Mouse (Mus musculus): ENCODE results near the gene Rpl11. TPM values are rescaled to one million over a fixed set of nuclear protein-coding genes. Genes with fewer than 3 reads are reported as not detected.

The Rpl11 gene
- 1,743 TPM for polyA plus RNA-seq (2015; fragmentation: Illumina TruSeq; extraction: RNeasy Lipid Tissue Mini Kit (QIAGEN cat#74804); ENCODE audit: insufficient read depth, low replicate concordance)

GRCm38 (mm10) chr4:136053247-136053596, at the start of gene Rpl11:
Gene Rpl11, minus strand, starts transcription at chr4:136053428.

GRCm38 (mm10) chr4:136021549-136022047, 31.6 kb downstream of the Rpl11 start, which contains the start of gene Eloa:
Gene Eloa, minus strand, starts transcription at chr4:136021763.

GRCm38 (mm10) chr4:135986943-135987710, 66.1 kb downstream of the Rpl11 start, which contains the start of gene Pithd1:
Gene Pithd1, minus strand, starts transcription at chr4:135987264.

Other genes starting within 250 kb of the Rpl11 start
- 261 TPM for gene Srsf10, start 197.7 kb downstream of the Rpl11 start, polyA plus RNA-seq (2015; fragmentation: Illumina TruSeq; extraction: RNeasy Lipid Tissue Mini Kit (QIAGEN cat#74804); ENCODE audit: insufficient read depth, low replicate concordance)
- 314 TPM for gene Pnrc2, start 179.6 kb downstream of the Rpl11 start, polyA plus RNA-seq (2015; fragmentation: Illumina TruSeq; extraction: RNeasy Lipid Tissue Mini Kit (QIAGEN cat#74804); ENCODE audit: insufficient read depth, low replicate concordance)
- gene Cnr2, start 158.0 kb downstream of the Rpl11 start, polyA plus RNA-seq (2015; fragmentation: Illumina TruSeq; extraction: RNeasy Lipid Tissue Mini Kit (QIAGEN cat#74804); ENCODE audit: insufficient read depth, low replicate concordance) = 67.7 TPM
- gene Fuca1, start 132.7 kb downstream of the Rpl11 start, polyA plus RNA-seq (2015; fragmentation: Illumina TruSeq; extraction: RNeasy Lipid Tissue Mini Kit (QIAGEN cat#74804); ENCODE audit: insufficient read depth, low replicate concordance) = 265 TPM
- gene Hmgcl, start 107.0 kb downstream of the Rpl11 start, polyA plus RNA-seq (2015; fragmentation: Illumina TruSeq; extraction: RNeasy Lipid Tissue Mini Kit (QIAGEN cat#74804); ENCODE audit: insufficient read depth, low replicate concordance) = 36.8 TPM
- 2.2 TPM for gene Gale, start 89.7 kb downstream of the Rpl11 start, polyA plus RNA-seq (2015; fragmentation: Illumina TruSeq; extraction: RNeasy Lipid Tissue Mini Kit (QIAGEN cat#74804); ENCODE audit: insufficient read depth, low replicate concordance)
- 26.6 TPM for gene Lypla2, start 80.8 kb downstream of the Rpl11 start, polyA plus RNA-seq (2015; fragmentation: Illumina TruSeq; extraction: RNeasy Lipid Tissue Mini Kit (QIAGEN cat#74804); ENCODE audit: insufficient read depth, low replicate concordance)
- 35.9 TPM for gene Pithd1, start 66.2 kb downstream of the Rpl11 start, polyA plus RNA-seq (2015; fragmentation: Illumina TruSeq; extraction: RNeasy Lipid Tissue Mini Kit (QIAGEN cat#74804); ENCODE audit: insufficient read depth, low replicate concordance)
- 43.3 TPM for gene Eloa, start 31.7 kb downstream of the Rpl11 start, polyA plus RNA-seq (2015; fragmentation: Illumina TruSeq; extraction: RNeasy Lipid Tissue Mini Kit (QIAGEN cat#74804); ENCODE audit: insufficient read depth, low replicate concordance)
- gene Id3, start 90.1 kb upstream of the Rpl11 start, polyA plus RNA-seq (2015; fragmentation: Illumina TruSeq; extraction: RNeasy Lipid Tissue Mini Kit (QIAGEN cat#74804); ENCODE audit: insufficient read depth, low replicate concordance) = 16.3 TPM
- 33.0 TPM for gene E2f2, start 119.0 kb upstream of the Rpl11 start, polyA plus RNA-seq (2015; fragmentation: Illumina TruSeq; extraction: RNeasy Lipid Tissue Mini Kit (QIAGEN cat#74804); ENCODE audit: insufficient read depth, low replicate concordance)
- gene Asap3, start 152.9 kb upstream of the Rpl11 start, polyA plus RNA-seq (2015; fragmentation: Illumina TruSeq; extraction: RNeasy Lipid Tissue Mini Kit (QIAGEN cat#74804); ENCODE audit: insufficient read depth, low replicate concordance) = 1.0 TPM
- gene Tcea3, start 194.3 kb upstream of the Rpl11 start, polyA plus RNA-seq (2015; fragmentation: Illumina TruSeq; extraction: RNeasy Lipid Tissue Mini Kit (QIAGEN cat#74804); ENCODE audit: insufficient read depth, low replicate concordance) = 1.7 TPM
- gene Zfp46, start 231.3 kb upstream of the Rpl11 start, polyA plus RNA-seq (2015; fragmentation: Illumina TruSeq; extraction: RNeasy Lipid Tissue Mini Kit (QIAGEN cat#74804); ENCODE audit: insufficient read depth, low replicate concordance) = 12.5 TPM

Measured in spleen, adult 10 weeks (tissue).